Mouse (Mus musculus) left cerebral cortex, adult 2 months (tissue): Measurements from ENCODE around the gene Tspear. TPM values are rescaled to one million over a fixed set of nuclear protein-coding genes. Genes with fewer than 3 reads are reported as not detected.
"Not testable (repeated sequence)": the region's sequence is repeated elsewhere in the genome, so short reads cannot be mapped to it uniquely, and the experiment has no call there.

ENCODE experiments used
- DNase-seq, 2 experiments: peaks; one replicate each; pipeline ENCODE4 v3.0.0; 2021 to 2022; ENCODE audit warnings: low spot score in 2 of 2, mixed read lengths in 1 of 2; ENCODE audit errors: extremely low spot score in 1 of 2
- H3K27ac ChIP-seq: fragments of 200-600 bp; 2 replicates; pipeline ENCODE4 v1.8.1; 2022
- H3K4me3 ChIP-seq: fragments of 200-600 bp; 2 replicates; pipeline ENCODE4 v1.8.1; 2022
- CTCF ChIP-seq: fragments of 200-600 bp; IDR thresholded peaks from 2 replicates; pipeline ENCODE4 v1.8.1; 2022; ENCODE audit warnings: antibody characterized with exemption, mild to moderate bottlenecking, moderate library complexity
- intact Hi-C: fragments of 180-260 bp; cut with DNase I; formaldehyde crosslinking; loops from one replicate; pipeline ENCODE4 v1.15.1; 2025
- total RNA-seq, 2 experiments: library from RNA; stranded (reverse); gene quantifications; 2 replicates each; pipeline ENCODE4 v1.2.3; 2021

The Tspear gene
- total RNA-seq, 2 experiments from 2014 or later = 0.18 to 0.21 TPM

GRCm38 (mm10) chr10:77783396-77783795 lies 97.0 kb downstream of the Tspear start:
- intact Hi-C loops, H3K27ac ChIP-seq, DNase-seq, H3K4me3 ChIP-seq: not testable (repeated sequence)

GRCm38 (mm10) chr10:77787876-77788275 lies 101.5 kb downstream of the Tspear start, which contains the start of gene Gm7137:
Gene Gm7137, minus strand, starts transcription at chr10:77788200.
- intact Hi-C loops, H3K4me3 ChIP-seq, DNase-seq, H3K27ac ChIP-seq: not testable (repeated sequence)

- Histone ChIP-seq H3K4me3 (no peak overlapping the region), H3K27ac (no peak overlapping the region)
- intact Hi-C loops = no loop called here
- TF ChIP-seq CTCF = no peak
- DNase-seq = no peak
Measured at GRCm38 (mm10) chr10:77788621-77789020, 102.3 kb downstream of the Tspear start.

GRCm38 (mm10) chr10:77794976-77795375 lies 108.6 kb downstream of the Tspear start, which contains the start of gene Gm9639:
Gene Gm9639, minus strand, starts transcription at chr10:77795076.
- Histone ChIP-seq H3K27ac (no peak within 1 kb of the TSS), H3K4me3 (no peak within 1 kb of the TSS)
- TF ChIP-seq CTCF = no peak
- intact Hi-C loops = loop anchor here (5.0 kb wide), 1 partner anchor 67 kb away; the partner anchor contains the start of gene Gm3285
- DNase-seq = no peak

- no peak for DNase-seq
- no peak for TF ChIP-seq CTCF
- Histone ChIP-seq H3K4me3 (no peak overlapping the region), H3K27ac (no peak overlapping the region)
- intact Hi-C loops = loop anchor here (5.0 kb wide), 1 partner anchor 65 kb away; the partner anchor contains the start of gene Gm3285
Measured at GRCm38 (mm10) chr10:77797677-77798076, 111.3 kb downstream of the Tspear start.

- not testable (repeated sequence) for DNase-seq, H3K4me3 ChIP-seq, H3K27ac ChIP-seq
- intact Hi-C loops = loop anchor here (5.0 kb wide), 1 partner anchor 64 kb away; the partner anchor contains the start of gene Gm3285
Measured at GRCm38 (mm10) chr10:77798164-77798920, 112.0 kb downstream of the Tspear start.

- no peak within 1 kb of the TSS for H3K27ac ChIP-seq
- intact Hi-C loops = loop anchor here (5.0 kb wide), 1 partner anchor 63 kb away; the partner anchor contains the start of gene Gm3285
- DNase-seq = no peak
- TF ChIP-seq CTCF = no peak
- H3K4me3 ChIP-seq = no peak within 1 kb of the TSS
Measured at GRCm38 (mm10) chr10:77798921-77799508, 112.6 kb downstream of the Tspear start, which contains the start of gene Gm19668. Gene Gm19668, minus strand, starts transcription at chr10:77799133.

- H3K4me3 ChIP-seq = no peak overlapping the region
- no peak overlapping the region for H3K27ac ChIP-seq
- intact Hi-C loops = no loop called here
- TF ChIP-seq CTCF = no peak
- no peak for DNase-seq
Measured at GRCm38 (mm10) chr10:77804095-77804494, 117.7 kb downstream of the Tspear start.

- no peak for TF ChIP-seq CTCF
- H3K4me3 ChIP-seq = no peak within 1 kb of the TSS
- intact Hi-C loops = no loop called here
- H3K27ac ChIP-seq = no peak within 1 kb of the TSS
- no peak for DNase-seq
Measured at GRCm38 (mm10) chr10:77811743-77812142, 125.4 kb downstream of the Tspear start, which contains the start of gene Gm9507. Gene Gm9507, minus strand, starts transcription at chr10:77811843.

- Histone ChIP-seq H3K4me3 (no peak within 1 kb of the TSS), H3K27ac (no peak within 1 kb of the TSS)
- intact Hi-C loops = no loop called here
- no peak for TF ChIP-seq CTCF
- no peak for DNase-seq
Measured at GRCm38 (mm10) chr10:77814382-77814781, 128.0 kb downstream of the Tspear start, which contains the start of gene Gm2696. Gene Gm2696, plus strand, starts transcription at chr10:77814682.

- peak in 1 of 2 experiments; percentile 21 for DNase-seq
- no peak overlapping the region for H3K4me3 ChIP-seq
- H3K27ac ChIP-seq = no peak overlapping the region
- TF ChIP-seq CTCF = peak; percentile 52
- intact Hi-C loops = no loop called here
Measured at GRCm38 (mm10) chr10:77815514-77815913, 129.1 kb downstream of the Tspear start.

- intact Hi-C loops = no loop called here
- no peak overlapping the region for H3K27ac ChIP-seq
- TF ChIP-seq CTCF = no peak
- H3K4me3 ChIP-seq = no peak overlapping the region
- DNase-seq = no peak
Measured at GRCm38 (mm10) chr10:77818523-77818922, 132.2 kb downstream of the Tspear start.
